Mouse (Mus musculus) embryonic fibroblast, embryonic 13.5 days (primary cell): ENCODE results near the gene Gse1. TPM values are rescaled to one million over a fixed set of nuclear protein-coding genes. Genes with fewer than 3 reads are reported as not detected.

Experiments
- H3K27ac ChIP-seq: 2 replicates; pipeline ENCODE4 v1.5.1; 2012; ENCODE audit warnings: low read length, control low read depth, inconsistent platforms; ENCODE audit not compliant: insufficient read depth
- H3K4me1 ChIP-seq: 2 replicates; pipeline ENCODE4 v1.6.1; 2011; ENCODE audit warnings: low read length; ENCODE audit not compliant: control insufficient read depth, insufficient read depth
- H3K4me3 ChIP-seq: 2 replicates; pipeline ENCODE4 v1.5.1; 2011; ENCODE audit warnings: mild to moderate bottlenecking, control low read depth, low read length; ENCODE audit not compliant: insufficient read depth
- CTCF ChIP-seq: IDR thresholded peaks from 2 replicates; pipeline ENCODE4 v1.5.1; 2011; ENCODE audit warnings: mild to moderate bottlenecking, control low read depth, low read length, moderate library complexity, borderline replicate concordance; ENCODE audit not compliant: insufficient read depth
- POLR2A ChIP-seq: IDR thresholded peaks from 2 replicates; pipeline ENCODE4 v1.6.1; 2011; ENCODE audit warnings: low read depth, mild to moderate bottlenecking, control low read depth, low read length, moderate library complexity
- polyA plus RNA-seq: library from polyadenylated mRNA; stranded (reverse); fragments of >200 nt; gene quantifications from 2 replicates; pipeline ENCODE4 v1.2.4, GENCODE M21; 2011; ENCODE audit warnings: low read depth; ENCODE audit not compliant: missing spikeins, insufficient read length

The Gse1 gene
- polyA plus RNA-seq, 1 experiment = 13.4 TPM

DNA sequence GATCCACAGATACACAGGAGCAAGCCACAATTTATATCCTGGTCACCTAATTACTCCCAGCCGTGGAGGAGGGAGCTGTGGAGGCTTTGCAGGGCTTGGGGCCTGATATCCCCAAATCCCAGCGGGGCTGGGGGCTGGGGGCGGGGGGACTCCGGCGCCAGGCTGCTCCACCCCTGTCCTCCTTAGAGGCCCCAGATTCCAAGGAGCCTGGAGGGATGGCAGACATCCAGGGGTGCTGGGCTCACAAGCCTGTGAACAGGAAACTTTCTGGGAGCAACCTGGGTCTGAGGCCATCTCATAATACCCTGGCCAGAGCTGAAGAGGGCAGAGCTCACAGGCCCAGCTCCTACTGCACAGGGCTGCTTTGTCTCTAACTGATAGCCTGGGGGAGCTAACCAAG, 54.2 kb downstream of the Gse1 start:
- peaks cover 11% of the 10 kb centered on the region for H3K4me1 ChIP-seq

DNA sequence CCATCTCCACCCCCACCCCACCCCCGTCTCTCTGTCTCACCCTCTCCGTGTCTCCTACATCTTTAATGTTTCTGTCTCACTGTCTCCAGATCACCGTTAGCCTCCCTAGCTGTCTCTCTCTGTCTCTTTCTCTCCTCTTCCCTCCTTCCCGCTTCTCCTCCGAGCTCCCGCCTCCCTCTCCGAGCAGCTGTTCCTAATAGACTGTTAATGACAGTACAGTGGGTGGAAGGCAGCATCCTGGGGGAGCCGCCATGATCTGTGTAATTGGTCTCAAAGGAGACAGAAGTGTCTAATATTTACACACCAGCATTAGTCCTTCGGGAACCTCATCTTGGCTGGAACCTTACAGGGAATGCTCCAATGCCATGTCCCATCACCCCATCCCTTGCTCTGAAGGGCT, 56.0 kb downstream of the Gse1 start:
- no peak for TF ChIP-seq POLR2A
- no peak for TF ChIP-seq CTCF
- Histone ChIP-seq H3K4me1 (peaks cover 6% of the 10 kb centered on the region; the same call in 1 of the 2 replicates), H3K4me3 (no peak overlapping the region), H3K27ac (no peak overlapping the region)

More for the DNA sequence above, 54.2 kb downstream of the Gse1 start:
- no peak for TF ChIP-seq CTCF
- TF ChIP-seq POLR2A = no peak
- no peak overlapping the region for H3K4me3 ChIP-seq
- no peak overlapping the region for H3K27ac ChIP-seq

- no peak overlapping the region for H3K4me3 ChIP-seq
- TF ChIP-seq CTCF = no peak
- no peak for TF ChIP-seq POLR2A
- no peak overlapping the region for H3K27ac ChIP-seq
Measured at GRCm38 (mm10) chr8:120285033-120285432, 56.8 kb downstream of the Gse1 start.

DNA sequence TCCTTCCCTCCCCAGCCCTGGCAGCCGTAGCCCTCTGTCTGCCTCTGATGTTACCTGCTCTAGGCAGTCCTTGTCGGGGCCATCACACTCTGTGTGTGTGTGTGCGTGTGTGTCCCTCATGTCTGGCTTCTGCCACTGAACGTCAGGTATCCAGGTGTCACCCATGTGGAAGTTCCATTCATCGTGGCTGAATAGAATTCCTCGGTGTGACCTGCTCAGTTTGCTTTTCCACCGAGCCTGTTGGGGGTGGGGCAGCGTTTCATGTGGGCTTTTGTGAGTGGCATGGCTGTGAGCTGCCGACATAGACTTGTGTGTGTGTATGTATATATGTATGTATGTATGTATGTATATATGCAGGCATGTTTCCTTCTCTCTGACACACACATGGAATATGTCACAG, 57.6 kb downstream of the Gse1 start:
- Histone ChIP-seq H3K27ac (no peak overlapping the region), H3K4me1 (peaks cover 6% of the 10 kb centered on the region; the same call in 1 of the 2 replicates), H3K4me3 (no peak overlapping the region)
- no peak for TF ChIP-seq CTCF
- TF ChIP-seq POLR2A = no peak

More at GRCm38 (mm10) chr8:120285033-120285432, 56.8 kb downstream of the Gse1 start:
- peaks cover 6% of the 10 kb centered on the region; the same call in 1 of the 2 replicates for H3K4me1 ChIP-seq

GRCm38 (mm10) chr8:120288122-120288908, 60.1 kb downstream of the Gse1 start:
- no peak overlapping the region for H3K27ac ChIP-seq
- TF ChIP-seq CTCF = peak; percentile 59
- TF ChIP-seq POLR2A = no peak

GRCm38 (mm10) chr8:120289191-120289590, 60.9 kb downstream of the Gse1 start:
- no peak overlapping the region for H3K27ac ChIP-seq
- TF ChIP-seq CTCF = no peak
- TF ChIP-seq POLR2A = no peak
- H3K4me1 ChIP-seq = peaks cover 4% of the 10 kb centered on the region; the same call in 1 of the 2 replicates
- no peak overlapping the region for H3K4me3 ChIP-seq

More at GRCm38 (mm10) chr8:120288122-120288908, 60.1 kb downstream of the Gse1 start:
- Histone ChIP-seq H3K4me3 (no peak overlapping the region), H3K4me1 (peaks cover 4% of the 10 kb centered on the region; the same call in 1 of the 2 replicates)

DNA sequence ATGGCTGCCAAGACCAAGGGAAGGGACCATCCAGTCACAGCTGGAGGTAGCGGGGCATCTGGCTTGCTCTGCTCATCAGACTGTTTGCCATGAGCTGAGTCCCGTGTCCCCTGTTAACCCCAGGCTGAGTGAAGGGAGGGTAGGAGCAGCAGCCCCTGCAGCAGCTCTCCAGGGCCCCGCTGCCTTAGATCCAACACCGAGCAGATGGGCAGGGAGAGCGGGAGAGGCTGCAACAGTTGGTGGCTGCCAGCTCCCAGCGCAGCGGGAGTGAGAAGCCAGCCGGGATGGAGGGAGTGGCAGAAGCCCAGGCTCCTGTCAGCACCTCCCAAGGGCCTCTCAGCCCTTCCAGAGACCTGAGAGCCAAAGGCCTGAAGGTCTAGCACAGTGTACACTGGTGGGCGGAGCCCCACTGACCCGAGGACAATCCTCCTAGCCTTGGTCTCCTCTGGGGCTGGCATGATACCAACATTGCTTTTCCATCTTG, 61.5 kb downstream of the Gse1 start:
- Histone ChIP-seq H3K27ac (no peak overlapping the region), H3K4me3 (no peak overlapping the region), H3K4me1 (peaks cover 2% of the 10 kb centered on the region; the same call in 1 of the 2 replicates)
- TF ChIP-seq CTCF (no peak), POLR2A (no peak)

DNA sequence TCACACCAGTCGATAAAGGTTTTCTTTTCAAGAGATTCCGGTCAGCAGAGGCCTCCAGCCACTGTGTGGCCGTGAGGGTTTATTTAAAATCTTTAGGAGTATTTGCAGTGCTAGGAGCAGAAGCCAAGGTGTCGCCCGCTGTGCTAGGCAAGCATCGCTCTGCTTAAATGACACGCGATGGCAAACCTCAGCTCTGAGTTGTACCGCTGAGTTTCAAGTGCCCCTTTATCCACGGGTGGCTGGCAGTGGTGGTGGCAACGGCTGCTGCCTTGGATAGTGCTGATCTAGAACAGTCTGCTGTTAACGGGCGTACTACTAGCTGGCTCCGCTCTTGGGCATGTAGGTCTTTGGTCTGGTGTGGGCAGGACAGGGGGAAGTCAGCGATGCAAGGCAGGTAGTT, 62.4 kb downstream of the Gse1 start:
- no peaks in the 10 kb centered on the region for H3K4me1 ChIP-seq
- no peak overlapping the region for H3K4me3 ChIP-seq
- H3K27ac ChIP-seq = no peak overlapping the region
- TF ChIP-seq POLR2A (no peak), CTCF (no peak)

GRCm38 (mm10) chr8:120291650-120292049, 63.4 kb downstream of the Gse1 start:
- Histone ChIP-seq H3K4me1 (no peaks in the 10 kb centered on the region), H3K4me3 (no peak overlapping the region), H3K27ac (no peak overlapping the region)
- TF ChIP-seq CTCF (no peak), POLR2A (no peak)

DNA sequence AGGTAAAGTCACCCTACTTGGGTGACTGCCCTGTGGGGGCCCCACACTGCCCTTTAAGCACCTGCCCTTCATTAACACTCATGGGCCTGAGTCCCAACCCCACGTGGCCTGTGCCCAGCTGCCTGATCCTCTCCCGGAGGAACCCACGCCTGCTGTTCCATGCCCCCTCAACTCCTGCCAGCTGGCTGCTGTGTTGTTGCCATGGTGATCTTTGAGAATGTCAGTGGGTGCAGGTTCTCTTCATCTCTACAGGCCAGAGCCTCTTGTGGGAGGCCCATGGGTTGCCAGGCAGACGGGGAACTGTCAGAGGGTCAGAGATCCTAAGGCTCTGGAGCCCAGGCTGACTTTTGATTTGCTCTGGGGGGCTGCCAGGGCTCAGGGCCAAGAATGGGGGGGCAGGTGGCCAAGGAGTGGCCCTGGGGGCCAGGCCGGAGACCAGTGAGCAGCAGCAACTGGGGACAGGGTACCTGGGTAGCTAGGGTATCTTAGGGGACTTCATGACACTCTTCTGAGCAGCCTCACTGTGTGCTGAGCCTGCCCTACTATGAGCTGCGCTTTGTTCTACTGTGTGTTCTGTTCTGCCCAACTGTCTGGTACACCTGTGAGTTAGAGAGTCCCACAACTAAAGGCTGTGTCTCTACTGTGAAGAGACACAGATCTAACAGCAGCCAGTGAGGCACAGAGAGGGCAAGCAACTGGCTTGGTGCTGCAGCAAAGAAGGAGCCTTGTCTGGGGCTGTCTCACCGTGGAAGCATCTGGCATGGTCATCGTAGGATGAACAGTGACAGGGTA, 64.3 kb downstream of the Gse1 start:
- no peak overlapping the region for H3K4me3 ChIP-seq
- TF ChIP-seq POLR2A (no peak), CTCF (no peak)
- H3K4me1 ChIP-seq = no peaks in the 10 kb centered on the region
- H3K27ac ChIP-seq = no peak overlapping the region
